Mouse (Mus musculus) midbrain, embryonic 15.5 days (tissue): ENCODE results near the gene Tmem240. TPM values are rescaled to one million over a fixed set of nuclear protein-coding genes. Genes with fewer than 3 reads are reported as not detected.
"Not testable (repeated sequence)": the region's sequence is repeated elsewhere in the genome, so short reads cannot be mapped to it uniquely, and the experiment has no call there.

ENCODE experiments used
- ATAC-seq: fragments of 200-750 bp; cut with Nextera tagmentation; replicated peaks from 2 replicates; pipeline ENCODE4 v1.8.0; 2017; ENCODE audit warnings: moderate TSS enrichment
- H3K27ac ChIP-seq: fragments of 300-500 bp; sonication (generic); 2 replicates; pipeline ENCODE4 v1.5.1; 2015; ENCODE audit warnings: mild to moderate bottlenecking, inconsistent platforms
- H3K27me3 ChIP-seq: fragments of 300-500 bp; sonication (generic); replicated peaks from 2 replicates; pipeline ENCODE4 v1.6.1; 2015; ENCODE audit warnings: inconsistent platforms
- H3K36me3 ChIP-seq: fragments of 300-500 bp; sonication (generic); replicated peaks from 2 replicates; pipeline ENCODE4 v1.6.1; 2015; ENCODE audit warnings: inconsistent platforms
- H3K4me1 ChIP-seq: fragments of 300-500 bp; sonication (generic); 2 replicates; pipeline ENCODE4 v1.6.1; 2015; ENCODE audit warnings: inconsistent platforms
- H3K4me2 ChIP-seq: fragments of 300-500 bp; sonication (generic); 2 replicates; pipeline ENCODE4 v1.6.1; 2015; ENCODE audit warnings: inconsistent platforms, mild to moderate bottlenecking, moderate library complexity
- H3K4me3 ChIP-seq: fragments of 300-500 bp; sonication (generic); 2 replicates; pipeline ENCODE4 v1.5.1; 2015; ENCODE audit warnings: mild to moderate bottlenecking, inconsistent platforms
- H3K9ac ChIP-seq: fragments of 300-500 bp; sonication (generic); 2 replicates; pipeline ENCODE4 v1.6.1; 2015; ENCODE audit warnings: mild to moderate bottlenecking, inconsistent platforms
- H3K9me3 ChIP-seq: fragments of 300-500 bp; sonication (generic); 2 replicates; pipeline ENCODE4 v1.6.1; 2016; ENCODE audit warnings: inconsistent platforms
- WGBS: fragments of 180-500 bp; shearing (Covaris S2); methylation state at CpG from one replicate; pipeline ENCODE4 v1.1.7; 2015; ENCODE audit warnings: mixed read lengths; 5-methylcytosine and 5-hydroxymethylcytosine counted together
- polyA plus RNA-seq: library from polyadenylated mRNA; unstranded; fragments of >200 nt; fragmentation: Nextera tagmentation; extraction: Ambion mirVana; gene quantifications from 2 replicates; pipeline ENCODE4 v1.2.1, GENCODE M21; 2015

The Tmem240 gene
- 24.8 and 24.9 TPM in 2 replicates for polyA plus RNA-seq

- no peaks in the 10 kb centered on the region for H3K27me3 ChIP-seq
- WGBS: under 1% methylated on average over 27 of the region's 35 CpGs
- peak; percentile 93 for ATAC-seq
- H3K9me3 ChIP-seq: no peaks in the 10 kb centered on the region
- peak within 1 kb of the TSS; percentile 97 for H3K27ac ChIP-seq
- H3K4me3 ChIP-seq: peak within 1 kb of the TSS; percentile 92
- peaks cover 47% of the 10 kb centered on the region for H3K4me1 ChIP-seq
- peak within 1 kb of the TSS; percentile 88 for H3K9ac ChIP-seq
- peak within 1 kb of the TSS; percentile 93 for H3K4me2 ChIP-seq
- H3K36me3 ChIP-seq: peaks cover 20% of the 10 kb centered on the region
These were observed at the start of gene Tmem240 for GRCm38 (mm10) chr4:155734350-155734941. Tmem240 (plus strand) TSS chr4:155734800.

DNA sequence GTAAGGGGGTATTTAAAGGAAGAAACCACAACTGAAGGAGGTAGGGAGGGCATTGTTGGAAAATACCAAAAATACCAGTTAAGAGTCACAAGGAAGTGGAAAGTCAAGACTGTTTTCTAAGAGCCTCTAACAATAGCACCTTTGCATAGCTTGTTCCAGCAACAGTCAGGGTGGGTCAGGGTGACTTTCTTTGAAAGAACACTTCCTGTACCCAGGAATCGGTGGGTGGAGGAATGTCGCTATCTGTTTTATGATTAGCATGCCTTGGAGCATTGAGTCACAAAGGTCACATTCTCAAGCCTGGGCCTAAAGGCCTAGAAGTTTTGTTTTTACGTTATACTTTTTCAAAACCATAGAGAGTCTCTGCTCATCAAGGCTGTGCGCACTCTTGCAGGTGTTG lies 46.8 kb upstream of the Tmem240 start:
- not testable (repeated sequence) for ATAC-seq, H3K36me3 ChIP-seq, H3K9me3 ChIP-seq, H3K4me2 ChIP-seq, H3K27me3 ChIP-seq, H3K4me1 ChIP-seq, H3K27ac ChIP-seq, H3K9ac ChIP-seq, H3K4me3 ChIP-seq
- WGBS: 92% methylated on average over 4 of the region's 4 CpGs

- Histone ChIP-seq H3K27ac (no peak overlapping the region), H3K36me3 (no peaks in the 10 kb centered on the region), H3K9me3 (no peaks in the 10 kb centered on the region), H3K4me1 (peaks cover 15% of the 10 kb centered on the region), H3K27me3 (0 out of 2 replicates have a peak, but pooled peaks cover 2% of the 10 kb centered on the region), H3K9ac (no peak overlapping the region), H3K4me2 (no peak overlapping the region), H3K4me3 (no peak overlapping the region)
- WGBS: 78% methylated on average over 12 of the region's 12 CpGs
- ATAC-seq: no peak
These were observed 43.8 kb upstream of the Tmem240 start for GRCm38 (mm10) chr4:155690571-155691375.

DNA sequence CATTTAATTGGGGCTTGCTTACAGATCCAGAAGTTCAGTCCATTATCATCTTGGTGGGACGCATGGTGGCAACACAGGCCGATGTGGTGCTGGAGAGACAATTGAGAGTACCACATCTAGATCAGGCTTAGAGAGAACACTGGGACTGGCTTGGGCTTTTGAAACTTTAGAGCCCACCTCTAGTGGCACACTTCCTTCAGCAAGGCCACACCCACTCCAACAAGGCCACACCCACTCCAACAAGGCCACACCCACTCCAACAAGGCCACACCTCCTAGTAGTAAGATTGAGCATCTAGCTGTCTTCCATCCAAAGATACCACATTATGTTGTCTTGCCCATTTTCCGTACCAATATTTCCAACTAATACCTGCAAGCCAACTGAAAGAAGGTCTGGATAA lies 42.2 kb upstream of the Tmem240 start:
- Histone ChIP-seq H3K9ac (no peak overlapping the region), H3K36me3 (no peaks in the 10 kb centered on the region), H3K4me2 (no peak overlapping the region), H3K27me3 (0 out of 2 replicates have a peak, but pooled peaks cover 2% of the 10 kb centered on the region), H3K4me1 (peaks cover 30% of the 10 kb centered on the region), H3K9me3 (no peaks in the 10 kb centered on the region), H3K4me3 (no peak overlapping the region), H3K27ac (no peak overlapping the region)
- ATAC-seq: no peak
- 96% methylated on average over 3 of the region's 3 CpGs for WGBS

- ATAC-seq: peak; percentile 91
- H3K9ac ChIP-seq: peak within 1 kb of the TSS; percentile 84
- peak within 1 kb of the TSS; percentile 85 for H3K4me2 ChIP-seq
- 0 out of 2 replicates have a peak, but pooled peaks cover 2% of the 10 kb centered on the region for H3K27me3 ChIP-seq
- H3K27ac ChIP-seq: peak within 1 kb of the TSS; percentile 97
- H3K36me3 ChIP-seq: no peaks in the 10 kb centered on the region
- H3K9me3 ChIP-seq: no peaks in the 10 kb centered on the region
- under 1% methylated on average over 26 of the region's 47 CpGs for WGBS
- peaks cover 30% of the 10 kb centered on the region for H3K4me1 ChIP-seq
- H3K4me3 ChIP-seq: peak within 1 kb of the TSS; percentile 55
These were observed 40.5 kb upstream of the Tmem240 start, which contains the start of gene Fndc10 for GRCm38 (mm10) chr4:155694111-155694481. Fndc10 (plus strand) TSS chr4:155694342.

DNA sequence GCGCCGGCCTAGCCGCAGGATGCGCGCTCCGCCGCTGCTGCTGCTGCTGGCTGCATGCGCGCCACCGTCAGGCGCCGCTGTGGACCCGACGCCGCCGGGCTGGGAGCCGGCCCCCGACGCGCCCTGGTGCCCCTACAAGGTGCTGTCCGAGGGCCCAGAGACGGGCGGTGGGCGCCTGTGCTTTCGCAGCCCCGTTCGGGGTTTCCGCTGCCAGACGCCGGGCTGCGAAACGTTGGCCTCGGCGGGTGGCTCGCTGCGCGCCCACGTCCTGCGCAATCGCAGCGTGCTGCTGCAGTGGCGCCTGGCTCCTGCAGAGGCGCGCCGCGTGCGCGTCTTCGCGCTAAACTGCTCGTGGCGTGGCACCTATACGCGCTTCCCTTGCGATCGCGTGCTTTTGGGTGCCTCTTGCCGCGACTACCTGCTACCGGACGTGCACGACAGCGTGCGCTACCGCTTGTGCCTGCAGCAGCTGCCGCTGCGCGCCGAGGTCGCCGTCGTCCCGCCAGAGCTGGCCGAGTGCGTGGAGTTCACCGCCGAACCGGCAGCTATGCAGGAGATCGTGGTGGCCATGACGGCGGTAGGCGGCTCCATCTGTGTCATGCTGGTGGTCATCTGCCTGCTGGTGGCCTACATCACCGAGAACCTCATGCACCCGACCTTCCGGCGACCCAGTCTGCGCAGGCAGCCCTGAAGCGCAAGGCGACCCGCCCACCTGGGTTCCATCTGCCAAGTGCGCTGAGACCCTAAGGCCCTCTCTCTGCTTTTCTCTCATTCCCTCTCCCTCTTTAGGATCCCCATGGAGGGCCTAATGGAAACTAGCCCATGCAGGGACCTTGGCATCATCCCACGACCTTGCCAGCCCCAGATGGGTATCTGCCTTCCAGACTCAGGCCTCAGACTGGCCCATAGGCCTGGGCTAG lies 39.9 kb upstream of the Tmem240 start:
- ATAC-seq: peak; percentile 84
- H3K9me3 ChIP-seq: no peaks in the 10 kb centered on the region
- H3K4me1 ChIP-seq: peaks cover 30% of the 10 kb centered on the region

GRCm38 (mm10) chr4:155695531-155696062 lies 39.0 kb upstream of the Tmem240 start:
- peak overlapping the region; percentile 85 for H3K4me2 ChIP-seq
- H3K27ac ChIP-seq: peak overlapping the region; percentile 97
- H3K9ac ChIP-seq: peak overlapping the region; percentile 84
- 79% methylated on average over 4 of the region's 4 CpGs for WGBS
- H3K27me3 ChIP-seq: 0 out of 2 replicates have a peak, but pooled peaks cover 2% of the 10 kb centered on the region
- no peaks in the 10 kb centered on the region for H3K36me3 ChIP-seq
- no peak for ATAC-seq
- peak overlapping the region; percentile 55 for H3K4me3 ChIP-seq
- H3K4me1 ChIP-seq: peaks cover 30% of the 10 kb centered on the region
- H3K9me3 ChIP-seq: no peaks in the 10 kb centered on the region

More for the DNA sequence above, 39.9 kb upstream of the Tmem240 start:
- H3K4me2 ChIP-seq: peak overlapping the region; percentile 85
- under 1% methylated on average over 79 of the region's 92 CpGs for WGBS
- H3K9ac ChIP-seq: peak overlapping the region; percentile 84
- peak overlapping the region; percentile 55 for H3K4me3 ChIP-seq
- H3K36me3 ChIP-seq: no peaks in the 10 kb centered on the region
- peak overlapping the region; percentile 97 for H3K27ac ChIP-seq
- H3K27me3 ChIP-seq: 0 out of 2 replicates have a peak, but pooled peaks cover 2% of the 10 kb centered on the region

DNA sequence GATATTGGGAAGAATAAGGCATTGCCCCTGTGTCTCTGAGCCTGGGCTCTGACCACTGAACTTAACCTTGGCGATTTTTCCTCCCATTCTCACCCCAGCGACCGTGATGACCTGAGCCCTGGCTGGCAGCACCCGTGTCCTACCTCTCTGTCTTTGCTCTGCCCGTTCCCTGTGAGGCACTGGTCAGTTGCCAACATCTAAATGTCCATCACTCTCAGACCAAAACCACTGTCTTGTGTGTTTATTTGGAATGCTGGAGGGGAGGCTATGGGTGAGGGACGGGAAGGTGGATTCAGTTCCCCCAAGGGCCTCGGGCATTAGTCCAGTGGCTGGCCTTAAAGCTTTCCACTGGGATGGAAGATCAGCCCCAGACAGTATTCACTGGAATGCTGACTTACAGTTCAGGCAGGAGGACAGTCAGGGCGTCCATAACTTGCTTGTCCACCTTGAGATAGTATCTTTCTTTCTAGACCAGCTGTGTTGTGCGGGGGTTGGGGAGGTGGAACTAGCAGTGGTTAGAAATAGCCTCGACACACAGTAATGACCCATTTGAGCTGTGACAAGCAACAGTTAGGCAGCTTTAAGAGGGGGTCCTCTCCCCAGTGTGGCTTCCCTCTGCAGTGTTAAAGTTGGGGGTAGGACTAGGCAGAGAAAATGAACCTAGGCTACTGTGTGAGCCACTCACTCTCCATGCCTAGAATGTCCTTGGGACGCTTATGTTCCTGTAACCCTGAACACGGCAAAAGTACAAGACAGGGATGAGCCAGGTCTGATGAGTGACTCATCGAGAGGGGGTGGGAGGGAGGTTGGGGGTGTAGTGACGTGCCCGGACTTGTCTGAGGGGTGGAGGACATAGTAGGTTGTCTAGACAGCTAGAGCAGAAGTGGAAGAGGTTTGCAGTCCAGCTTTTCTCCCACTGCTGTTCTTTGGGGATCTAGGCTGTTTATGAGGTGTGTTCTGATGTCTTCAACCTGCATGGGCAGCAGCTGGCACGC lies 38.0 kb upstream of the Tmem240 start:
- H3K9ac ChIP-seq: peak overlapping the region; percentile 1; the same call in 1 of the 2 replicates
- H3K27ac ChIP-seq: no peak overlapping the region
- 0 out of 2 replicates have a peak, but pooled peaks cover 2% of the 10 kb centered on the region for H3K27me3 ChIP-seq
- no peaks in the 10 kb centered on the region for H3K36me3 ChIP-seq
- H3K4me1 ChIP-seq: peaks cover 30% of the 10 kb centered on the region
- no peaks in the 10 kb centered on the region for H3K9me3 ChIP-seq
- WGBS: 78% methylated on average over 16 of the region's 16 CpGs
- no peak for ATAC-seq
- H3K4me2 ChIP-seq: peak overlapping the region; percentile 85
- H3K4me3 ChIP-seq: 0 out of 2 replicates have a peak overlapping the region, but pooled peaks have one; percentile 55

DNA sequence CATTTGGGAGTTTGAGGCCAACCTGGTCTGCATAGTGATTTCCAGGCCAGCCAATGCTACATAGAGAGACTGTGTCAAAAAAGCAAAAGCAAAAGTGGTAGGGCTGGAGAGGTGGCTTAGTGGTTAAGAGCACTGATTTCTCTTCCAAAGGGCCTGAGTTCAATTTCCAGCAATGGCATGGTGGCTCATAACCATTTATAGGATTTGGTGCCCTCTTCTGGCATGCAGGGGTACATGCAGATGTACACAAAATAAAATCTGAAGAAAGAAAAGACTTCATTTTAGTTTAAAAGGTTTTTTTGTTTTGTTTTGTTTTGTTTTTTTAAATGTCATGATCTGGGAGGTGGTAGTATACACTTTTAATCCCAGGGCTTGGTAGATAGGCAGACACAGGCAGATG lies 34.2 kb upstream of the Tmem240 start:
- no peak overlapping the region for H3K4me3 ChIP-seq
- no peak for ATAC-seq

GRCm38 (mm10) chr4:155703425-155703929 lies 31.1 kb upstream of the Tmem240 start:
- Histone ChIP-seq H3K9ac (no peak overlapping the region), H3K4me2 (no peak overlapping the region), H3K4me1 (peaks cover 22% of the 10 kb centered on the region), H3K27me3 (no peaks in the 10 kb centered on the region), H3K9me3 (no peaks in the 10 kb centered on the region), H3K36me3 (no peaks in the 10 kb centered on the region), H3K4me3 (no peak overlapping the region), H3K27ac (no peak overlapping the region)
- 96% methylated on average over 4 of the region's 4 CpGs for WGBS
- ATAC-seq: no peak

More for the DNA sequence above, 34.2 kb upstream of the Tmem240 start:
- Histone ChIP-seq H3K36me3 (no peaks in the 10 kb centered on the region), H3K4me2 (no peak overlapping the region), H3K27ac (no peak overlapping the region), H3K9ac (no peak overlapping the region), H3K4me1 (peaks cover 23% of the 10 kb centered on the region), H3K27me3 (no peaks in the 10 kb centered on the region), H3K9me3 (no peaks in the 10 kb centered on the region)
